Mouse (Mus musculus) olfactory bulb, adult 2 months (tissue): ENCODE data around the gene Oscar.

Experiments
- CTCF ChIP-seq: fragments of 200-500 bp; IDR thresholded peaks from 2 replicates; pipeline ENCODE4 v1.5.1; 2012; ENCODE audit warnings: low read depth, mild to moderate bottlenecking, low read length, moderate library complexity; ENCODE audit not compliant: insufficient read depth
- POLR2A ChIP-seq: fragments of 200-500 bp; IDR thresholded peaks from 2 replicates; pipeline ENCODE4 v1.6.1; 2012; ENCODE audit warnings: mild to moderate bottlenecking, low read depth, low read length, moderate library complexity; ENCODE audit not compliant: insufficient read depth

DNA sequence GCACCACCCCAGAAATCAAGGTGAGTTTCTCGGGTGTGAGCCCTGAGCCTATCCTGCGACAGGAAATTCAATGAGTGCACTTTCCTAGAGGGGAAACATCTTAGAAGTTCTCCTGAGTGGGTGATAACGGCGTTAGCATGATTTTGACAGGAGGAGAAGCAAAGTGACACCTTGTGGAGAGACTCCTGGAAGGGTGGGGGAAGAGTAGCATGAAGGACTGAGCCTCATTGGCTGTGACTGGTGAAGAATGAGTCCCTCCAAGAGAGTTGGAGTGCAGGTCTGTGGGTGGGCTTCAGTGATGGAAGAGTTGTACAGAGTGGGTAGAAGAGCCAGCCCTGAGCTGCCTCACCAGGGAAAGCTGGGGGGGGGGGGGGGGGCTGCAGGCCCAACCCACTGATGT is 41.0 kb upstream of the Oscar start:
- TF ChIP-seq POLR2A (no peak), CTCF (no peak)
